Mouse (Mus musculus) layer of hippocampus, adult 9-10 months (tissue): ENCODE data around the gene Cntn3.

Experiments
- DNase-seq: peaks from one replicate; pipeline ENCODE4 v3.0.0; 2022; ENCODE audit warnings: low spot score

Cntn3 gene

GRCm38 (mm10) chr6:102478320-102479080 is 94.4 kb downstream of the Cntn3 start:
- no peak for DNase-seq

GRCm38 (mm10) chr6:102438353-102438752 is 134.5 kb downstream of the Cntn3 start:
- no peak for DNase-seq

GRCm38 (mm10) chr6:102427549-102427948 is 145.4 kb downstream of the Cntn3 start:
- DNase-seq, result no peak

GRCm38 (mm10) chr6:102421781-102422180 is 151.1 kb downstream of the Cntn3 start:
- no peak for DNase-seq

GRCm38 (mm10) chr6:102388590-102388989 is 184.3 kb downstream of the Cntn3 start:
- no peak for DNase-seq

GRCm38 (mm10) chr6:102372112-102372511 is 200.8 kb downstream of the Cntn3 start:
- no peak for DNase-seq

GRCm38 (mm10) chr6:102363880-102364279 is 209.0 kb downstream of the Cntn3 start:
- no peak for DNase-seq

- peak; percentile 13 for DNase-seq
Observed at GRCm38 (mm10) chr6:102363291-102363832, 209.5 kb downstream of the Cntn3 start.

- DNase-seq, result no peak
Observed at GRCm38 (mm10) chr6:102332144-102332543, 240.8 kb downstream of the Cntn3 start.

GRCm38 (mm10) chr6:102326711-102327110 is 246.2 kb downstream of the Cntn3 start:
- DNase-seq, result no peak

GRCm38 (mm10) chr6:102322614-102323284 is 250.2 kb downstream of the Cntn3 start:
- no peak for DNase-seq

- DNase-seq, result no peak
Observed at GRCm38 (mm10) chr6:102319755-102320154, 253.1 kb downstream of the Cntn3 start.

- DNase-seq, result no peak
Observed at GRCm38 (mm10) chr6:102282889-102283288, 290.0 kb downstream of the Cntn3 start.

- no peak for DNase-seq
Observed at GRCm38 (mm10) chr6:102231015-102231414, 341.9 kb downstream of the Cntn3 start.

- DNase-seq, result no peak
Observed at GRCm38 (mm10) chr6:102186316-102186715, 386.6 kb downstream of the Cntn3 start.

GRCm38 (mm10) chr6:102170913-102171312 is 402.0 kb downstream of the Cntn3 start:
- peak; percentile 37 for DNase-seq

GRCm38 (mm10) chr6:102161186-102161585 is 411.7 kb downstream of the Cntn3 start:
- DNase-seq, result no peak

GRCm38 (mm10) chr6:102121676-102122075 is 451.2 kb downstream of the Cntn3 start:
- no peak for DNase-seq

GRCm38 (mm10) chr6:102120003-102120402 is 452.9 kb downstream of the Cntn3 start:
- no peak for DNase-seq

GRCm38 (mm10) chr6:102113629-102114028 is 459.3 kb downstream of the Cntn3 start:
- no peak for DNase-seq
